Mouse (Mus musculus) embryonic facial prominence, embryonic 11.5 days (tissue): ENCODE results near the gene Tdg. TPM values are rescaled to one million over a fixed set of nuclear protein-coding genes. Genes with fewer than 3 reads are reported as not detected.

Experiments
- ATAC-seq: fragments of 200-750 bp; cut with Nextera tagmentation; replicated peaks from 2 replicates; pipeline ENCODE4 v1.8.0; 2017; ENCODE audit warnings: low read depth; ENCODE audit not compliant: insufficient number of reproducible peaks, low FRiP score, low TSS enrichment
- DNase-seq: peaks from one replicate; pipeline ENCODE4 v3.0.0-alpha.2; 2015; ENCODE audit warnings: low spot score
- H3K27ac ChIP-seq: fragments of 300-500 bp; sonication (generic); replicated peaks from 2 replicates; pipeline ENCODE4 v1.5.1; 2014; ENCODE audit warnings: mild to moderate bottlenecking, low read depth, low read length, control low read depth
- H3K27me3 ChIP-seq: fragments of 300-500 bp; sonication (generic); 2 replicates; pipeline ENCODE4 v1.6.1; 2014; ENCODE audit warnings: mild to moderate bottlenecking, low read length, moderate library complexity, mixed read lengths; ENCODE audit not compliant: control insufficient read depth, insufficient read depth
- H3K36me3 ChIP-seq: fragments of 300-500 bp; sonication (generic); replicated peaks from 2 replicates; pipeline ENCODE4 v1.6.1; 2014; ENCODE audit warnings: low read depth, mild to moderate bottlenecking, low read length, moderate library complexity, mixed read lengths; ENCODE audit not compliant: control insufficient read depth, insufficient read depth
- H3K4me1 ChIP-seq: fragments of 300-500 bp; sonication (generic); 2 replicates; pipeline ENCODE4 v1.6.1; 2014; ENCODE audit warnings: low read length, mixed read lengths; ENCODE audit not compliant: control insufficient read depth, insufficient read depth
- H3K4me2 ChIP-seq: fragments of 300-500 bp; sonication (generic); 2 replicates; pipeline ENCODE4 v1.6.1; 2014; ENCODE audit warnings: low read depth, mild to moderate bottlenecking, control low read depth, low read length, moderate library complexity
- H3K4me3 ChIP-seq: fragments of 300-500 bp; sonication (generic); 2 replicates; pipeline ENCODE4 v1.5.1; 2014; ENCODE audit warnings: low read depth, low read length, control low read depth
- H3K9ac ChIP-seq: fragments of 300-500 bp; sonication (generic); replicated peaks from 2 replicates; pipeline ENCODE4 v1.6.1; 2014; ENCODE audit warnings: mild to moderate bottlenecking, control low read depth, low read length
- H3K9me3 ChIP-seq: fragments of 300-500 bp; sonication (generic); replicated peaks from 2 replicates; pipeline ENCODE4 v1.6.1; 2016; ENCODE audit warnings: mild to moderate bottlenecking, low read length, inconsistent platforms, mixed read lengths; ENCODE audit not compliant: control insufficient read depth
- WGBS: fragments of 180-500 bp; shearing (Covaris S2); extraction: QIAGEN DNeasy Blood & Tissue Kit; methylation state at CpG from one replicate; pipeline ENCODE4 v1.1.7; 2014; 5-methylcytosine and 5-hydroxymethylcytosine counted together
- polyA plus RNA-seq: library from polyadenylated mRNA; unstranded; fragments of >200 nt; fragmentation: Nextera tagmentation; extraction: Ambion mirVana; gene quantifications from 2 replicates; pipeline ENCODE4 v1.2.1, GENCODE M21; 2014

Tdg gene
- polyA plus RNA-seq, 1 experiment from 2014 or later = 276 TPM

GRCm38 (mm10) chr10:82630497-82630896 is 869 bp downstream of the Tdg start:
- Histone ChIP-seq H3K27me3 (no peaks in the 10 kb centered on the region), H3K9me3 (no peaks in the 10 kb centered on the region), H3K9ac (peak overlapping the region; percentile 72), H3K4me1 (no peaks in the 10 kb centered on the region), H3K36me3 (no peaks in the 10 kb centered on the region; the same call in 1 of the 2 replicates), H3K4me2 (peak overlapping the region; percentile 78), H3K4me3 (peak overlapping the region; percentile 55), H3K27ac (no peak overlapping the region)
- no peak for ATAC-seq
- DNase-seq = no peak
- 21% methylated on average over 7 of the region's 7 CpGs for WGBS

- Histone ChIP-seq H3K9ac (peak overlapping the region; percentile 72; the same call in 1 of the 2 replicates), H3K36me3 (no peaks in the 10 kb centered on the region; the same call in 1 of the 2 replicates), H3K9me3 (no peaks in the 10 kb centered on the region), H3K27ac (no peak overlapping the region), H3K4me2 (peak overlapping the region; percentile 16; the same call in 1 of the 2 replicates), H3K27me3 (no peaks in the 10 kb centered on the region), H3K4me1 (no peaks in the 10 kb centered on the region), H3K4me3 (peak overlapping the region; percentile 55; the same call in 1 of the 2 replicates)
- no peak for ATAC-seq
- no peak for DNase-seq
- WGBS = 86% methylated on average over 7 of the region's 7 CpGs
Measured at GRCm38 (mm10) chr10:82631133-82631532, 1.5 kb downstream of the Tdg start.

GRCm38 (mm10) chr10:82632496-82633280 is 3.1 kb downstream of the Tdg start:
- Histone ChIP-seq H3K27me3 (no peaks in the 10 kb centered on the region), H3K4me1 (no peaks in the 10 kb centered on the region), H3K36me3 (peaks cover 3% of the 10 kb centered on the region), H3K9ac (no peak overlapping the region), H3K9me3 (no peaks in the 10 kb centered on the region), H3K4me2 (no peak overlapping the region), H3K27ac (no peak overlapping the region), H3K4me3 (no peak overlapping the region)
- ATAC-seq = no peak
- no peak for DNase-seq
- 97% methylated on average over 12 of the region's 12 CpGs for WGBS

GRCm38 (mm10) chr10:82634348-82634747 is 4.7 kb downstream of the Tdg start:
- Histone ChIP-seq H3K27me3 (no peaks in the 10 kb centered on the region), H3K4me3 (no peak overlapping the region), H3K9me3 (no peaks in the 10 kb centered on the region), H3K27ac (no peak overlapping the region), H3K9ac (no peak overlapping the region), H3K4me2 (no peak overlapping the region), H3K36me3 (peaks cover 3% of the 10 kb centered on the region), H3K4me1 (no peaks in the 10 kb centered on the region)
- WGBS = 97% methylated on average over 7 of the region's 7 CpGs
- DNase-seq = no peak
- ATAC-seq = no peak

GRCm38 (mm10) chr10:82636321-82636720 is 6.7 kb downstream of the Tdg start:
- Histone ChIP-seq H3K36me3 (peaks cover 6% of the 10 kb centered on the region), H3K27ac (no peak overlapping the region)
- 94% methylated on average over 3 of the region's 3 CpGs for WGBS

GRCm38 (mm10) chr10:82639032-82639698 is 9.5 kb downstream of the Tdg start:
- Histone ChIP-seq H3K4me3 (no peak overlapping the region), H3K4me2 (no peak overlapping the region), H3K36me3 (peaks cover 12% of the 10 kb centered on the region), H3K4me1 (no peaks in the 10 kb centered on the region), H3K27ac (no peak overlapping the region), H3K9me3 (no peaks in the 10 kb centered on the region), H3K9ac (no peak overlapping the region), H3K27me3 (no peaks in the 10 kb centered on the region)
- no peak for DNase-seq
- 91% methylated on average over 8 of the region's 8 CpGs for WGBS
- ATAC-seq = no peak

More at GRCm38 (mm10) chr10:82636321-82636720, 6.7 kb downstream of the Tdg start:
- ATAC-seq = no peak
- Histone ChIP-seq H3K4me3 (no peak overlapping the region), H3K4me2 (no peak overlapping the region), H3K27me3 (no peaks in the 10 kb centered on the region), H3K4me1 (no peaks in the 10 kb centered on the region), H3K9me3 (no peaks in the 10 kb centered on the region), H3K9ac (no peak overlapping the region)
- DNase-seq = no peak

GRCm38 (mm10) chr10:82641481-82641880 is 11.9 kb downstream of the Tdg start:
- ATAC-seq = no peak
- 97% methylated on average over 9 of the region's 9 CpGs for WGBS
- Histone ChIP-seq H3K4me2 (no peak overlapping the region), H3K4me3 (no peak overlapping the region), H3K9me3 (no peaks in the 10 kb centered on the region), H3K9ac (no peak overlapping the region), H3K4me1 (no peaks in the 10 kb centered on the region), H3K27ac (no peak overlapping the region), H3K36me3 (peaks cover 16% of the 10 kb centered on the region), H3K27me3 (no peaks in the 10 kb centered on the region)
- no peak for DNase-seq

GRCm38 (mm10) chr10:82646083-82646482 is 16.5 kb downstream of the Tdg start:
- no peak overlapping the region for H3K27ac ChIP-seq
- H3K9me3 ChIP-seq = no peaks in the 10 kb centered on the region
- H3K4me3 ChIP-seq = no peak overlapping the region
- H3K4me1 ChIP-seq = no peaks in the 10 kb centered on the region
- peaks cover 11% of the 10 kb centered on the region for H3K36me3 ChIP-seq
- no peak overlapping the region for H3K4me2 ChIP-seq
- no peak for ATAC-seq
- 91% methylated on average over 8 of the region's 8 CpGs for WGBS
- H3K27me3 ChIP-seq = no peaks in the 10 kb centered on the region
- no peak for DNase-seq
- H3K9ac ChIP-seq = no peak overlapping the region
